Mouse (Mus musculus): ENCODE measurements at regions not wholly inside any gene's neighbourhood (a gene's known extent, or its start where the extent isn't known, plus 50 kb on each side); places are given as distances from the start of the nearest gene placed in this dataset.

DNA sequence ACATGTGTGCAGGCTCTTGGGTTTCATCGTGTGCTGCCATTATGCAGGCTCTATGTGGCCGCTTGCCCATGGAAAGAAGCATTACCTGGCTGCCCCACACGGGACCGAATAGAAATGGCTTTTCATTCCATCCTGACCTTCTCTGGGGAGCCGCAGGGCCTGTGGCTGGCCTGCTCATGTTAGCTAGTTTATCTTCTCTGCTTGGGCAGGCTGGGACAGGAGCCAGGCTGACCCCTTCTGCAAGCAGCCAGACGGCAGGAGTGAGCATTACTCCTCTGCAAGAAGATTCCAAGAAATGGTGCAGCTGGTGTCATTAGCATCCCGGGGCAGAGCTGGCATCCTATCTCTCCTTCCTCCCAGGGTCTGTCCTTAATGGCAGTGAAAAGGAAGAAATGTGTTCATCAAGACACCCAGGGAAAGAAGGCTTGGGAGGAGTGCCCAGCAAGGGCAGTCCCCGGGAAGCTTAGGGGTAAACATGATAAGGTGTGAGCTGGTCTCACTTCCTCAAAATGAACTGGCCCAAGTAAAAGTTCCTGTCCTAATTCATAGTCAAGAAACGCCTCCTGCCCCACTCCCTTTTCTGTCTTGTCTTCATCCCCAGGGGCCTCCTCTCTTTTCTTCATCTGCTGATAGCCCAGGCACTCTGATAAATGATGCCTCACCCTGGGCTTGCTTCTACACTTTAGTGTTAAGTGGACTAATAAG, 178.9 kb upstream of the Myt1l start:
- TF ChIP-seq CTCF (IDR thresholded peaks at IDR 0.05 in 2 of 3, conservative IDR thresholded peaks at IDR 0.05 in 1 of 3; ENCODE audit: control insufficient read depth in 1 of 3, insufficient read depth in 1 of 3, low read depth in 2 of 3, low read length in 3 of 3, poor library complexity in 1 of 3, severe bottlenecking in 1 of 3) (no peak), POLR2A (IDR thresholded peaks at IDR 0.05; ENCODE audit: control insufficient read depth in 1 of 2, insufficient read depth in 1 of 2, low read depth in 1 of 2, low read length in 2 of 2, poor library complexity in 1 of 2) (no peak), MAFK (IDR thresholded peaks at IDR 0.05; ENCODE audit: borderline replicate concordance, low read depth, low read length) (no peak), TBP (IDR thresholded peaks at IDR 0.05; ENCODE audit: low read depth, low read length) (no peak), E2F4 (IDR thresholded peaks at IDR 0.05; ENCODE audit: borderline replicate concordance, low read depth, low read length) (no peak)

Data from MEL (cell line).